Mouse (Mus musculus) myocyte (in vitro differentiated cells): ENCODE measurements around the gene Smg6. TPM values are rescaled to one million over a fixed set of nuclear protein-coding genes. Genes with fewer than 3 reads are reported as not detected.
"Not testable (repeated sequence)": the region's sequence is repeated elsewhere in the genome, so short reads cannot be mapped to it uniquely, and the experiment has no call there.

Experiments
- H3K27me3 ChIP-seq: one replicate; pipeline ENCODE4 v1.6.1; 2011; ENCODE audit not compliant: control insufficient read depth, insufficient read depth, insufficient read length
- H3K36me3 ChIP-seq: one replicate; pipeline ENCODE4 v1.6.1; 2011; ENCODE audit not compliant: control insufficient read depth, insufficient read depth
- H3K4me2 ChIP-seq: one replicate; pipeline ENCODE4 v1.6.1; 2011; ENCODE audit warnings: low read depth, control low read depth
- H3K4me3 ChIP-seq: one replicate; pipeline ENCODE4 v1.5.1; 2011; ENCODE audit warnings: mild to moderate bottlenecking, control low read depth, moderate library complexity
- H3K79me2 ChIP-seq: one replicate; pipeline ENCODE4 v1.6.1; 2011; ENCODE audit not compliant: control insufficient read depth, insufficient read depth
- H3ac ChIP-seq: one replicate; pipeline ENCODE4 v1.6.1; 2011; ENCODE audit not compliant: control insufficient read depth, insufficient read length
- CEBPB ChIP-seq: IDR thresholded peaks from 2 replicates; pipeline ENCODE4 v1.6.1; 2011; ENCODE audit warnings: mild to moderate bottlenecking, moderate library complexity; ENCODE audit not compliant: poor library complexity, insufficient read depth, severe bottlenecking
- E2F4 ChIP-seq: IDR thresholded peaks from one replicate; pipeline ENCODE4 v1.6.1; 2011; ENCODE audit warnings: mild to moderate bottlenecking, control low read depth, moderate library complexity; ENCODE audit not compliant: insufficient read depth
- MAX ChIP-seq: IDR thresholded peaks from one replicate; pipeline ENCODE4 v1.6.1; 2011; ENCODE audit warnings: low read depth, mild to moderate bottlenecking, control low read depth
- MYOD1 ChIP-seq, 3 experiments: IDR thresholded peaks; one replicate each; pipeline ENCODE4 v1.6.1; 2011; ENCODE audit warnings: control low read depth in 2 of 3, low read depth in 2 of 3, mild to moderate bottlenecking in 2 of 3, moderate library complexity in 1 of 3; ENCODE audit not compliant: insufficient read length in 2 of 3, control insufficient read depth in 1 of 3
- MYOG ChIP-seq, 3 experiments: IDR thresholded peaks; one replicate each; pipeline ENCODE4 v1.6.1; 2011; ENCODE audit warnings: control low read depth in 2 of 3, low read depth in 2 of 3, mild to moderate bottlenecking in 2 of 3; ENCODE audit not compliant: insufficient read length in 2 of 3, control insufficient read depth in 1 of 3, insufficient read depth in 1 of 3
- POLR2A ChIP-seq: IDR thresholded peaks from one replicate; pipeline ENCODE4 v1.6.1; 2011; ENCODE audit warnings: low read depth, mild to moderate bottlenecking, control low read depth, moderate library complexity; ENCODE audit not compliant: insufficient read length
- POLR2AphosphoS2 ChIP-seq: IDR thresholded peaks from one replicate; pipeline ENCODE4 v1.6.1; 2011; ENCODE audit warnings: low read depth, control low read depth; ENCODE audit not compliant: insufficient read length
- REST ChIP-seq: IDR thresholded peaks from one replicate; pipeline ENCODE4 v1.6.1; 2011; ENCODE audit warnings: mild to moderate bottlenecking, control low read depth, moderate library complexity; ENCODE audit not compliant: insufficient read depth, insufficient read length
- SRF ChIP-seq: IDR thresholded peaks from one replicate; pipeline ENCODE4 v1.6.1; 2011; ENCODE audit warnings: low read depth; ENCODE audit not compliant: control insufficient read depth, insufficient read length
- TCF12 ChIP-seq: IDR thresholded peaks from one replicate; pipeline ENCODE4 v1.6.1; 2011; ENCODE audit warnings: mild to moderate bottlenecking, control low read depth; ENCODE audit not compliant: poor library complexity, insufficient read depth, severe bottlenecking
- TCF3 ChIP-seq: IDR thresholded peaks from one replicate; pipeline ENCODE4 v1.6.1; 2011; ENCODE audit warnings: low read depth, control low read depth; ENCODE audit not compliant: insufficient read length
- USF1 ChIP-seq: IDR thresholded peaks from one replicate; pipeline ENCODE4 v1.6.1; 2011; ENCODE audit warnings: low read depth, mild to moderate bottlenecking, control low read depth, moderate library complexity
- polyA plus RNA-seq: library from polyadenylated mRNA; unstranded; fragments of >200 nt; fragmentation: generic; extraction: Trizol; gene quantifications from one replicate; pipeline ENCODE4 v1.2.1, GENCODE M21; 2012; ENCODE audit warnings: missing spikeins

Smg6 gene
- polyA plus RNA-seq, 1 experiment = 14.7 TPM

DNA sequence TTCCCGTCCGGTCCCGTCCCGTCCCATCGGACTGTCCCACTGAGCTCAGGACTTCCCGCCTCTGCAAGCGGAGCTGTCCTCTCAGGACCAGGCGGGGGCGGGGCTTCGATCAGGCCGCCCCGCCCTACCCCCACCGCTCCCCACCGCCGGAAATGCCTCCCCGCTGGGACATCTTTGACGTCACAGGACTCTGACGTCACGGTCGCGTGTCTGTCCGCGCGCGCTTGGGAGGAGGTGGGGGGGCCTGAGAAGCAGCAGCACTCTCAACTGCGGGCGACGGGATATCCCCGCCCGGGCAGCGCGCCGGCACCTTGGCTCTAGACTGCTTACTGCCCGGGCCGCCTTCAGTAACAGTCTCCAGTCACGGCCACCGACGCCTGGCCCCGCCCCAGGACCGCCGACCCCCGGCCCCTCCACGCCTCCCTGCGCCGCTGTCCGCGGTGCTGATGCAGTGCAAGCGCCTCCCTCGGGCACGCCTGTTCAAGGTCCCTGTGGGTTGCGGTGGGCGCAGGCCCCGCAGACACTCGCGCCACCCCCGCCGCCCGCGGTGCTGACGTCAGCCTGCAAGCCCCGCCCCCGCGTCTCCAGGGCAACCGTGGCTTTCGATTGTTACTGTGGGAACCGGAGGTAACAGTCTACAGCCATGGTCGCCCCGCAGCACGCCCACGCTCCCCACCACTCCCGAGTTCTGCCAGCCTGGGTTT lies 247.6 kb downstream of the Smg6 start:
- no peaks in the 10 kb centered on the region for H3K36me3 ChIP-seq
- peaks cover 11% of the 10 kb centered on the region for H3K79me2 ChIP-seq
- TF ChIP-seq TCF3 (no peak), TCF12 (no peak), E2F4 (no peak), USF1 (no peak), REST (peak; percentile 92), CEBPB (no peak), POLR2AphosphoS2 (no peak), SRF (no peak), POLR2A (peak; percentile 11), MYOG (IDR thresholded peaks at IDR 0.05; ENCODE audit: control insufficient read depth in 1 of 3, insufficient read depth in 1 of 3, insufficient read length in 2 of 3, low read depth in 2 of 3) (peak in 2 of 3 experiments; percentile 21 to 30), MYOD1 (IDR thresholded peaks at IDR 0.05; ENCODE audit: control insufficient read depth in 1 of 3, insufficient read length in 2 of 3, low read depth in 2 of 3) (peak in 1 of 3 experiments; percentile 35), MAX (no peak)
- H3ac ChIP-seq = no peak overlapping the region
- peak overlapping the region; percentile 31 for H3K4me3 ChIP-seq
- H3K4me2 ChIP-seq = peak overlapping the region; percentile 72
- H3K27me3 ChIP-seq = no peaks in the 10 kb centered on the region

DNA sequence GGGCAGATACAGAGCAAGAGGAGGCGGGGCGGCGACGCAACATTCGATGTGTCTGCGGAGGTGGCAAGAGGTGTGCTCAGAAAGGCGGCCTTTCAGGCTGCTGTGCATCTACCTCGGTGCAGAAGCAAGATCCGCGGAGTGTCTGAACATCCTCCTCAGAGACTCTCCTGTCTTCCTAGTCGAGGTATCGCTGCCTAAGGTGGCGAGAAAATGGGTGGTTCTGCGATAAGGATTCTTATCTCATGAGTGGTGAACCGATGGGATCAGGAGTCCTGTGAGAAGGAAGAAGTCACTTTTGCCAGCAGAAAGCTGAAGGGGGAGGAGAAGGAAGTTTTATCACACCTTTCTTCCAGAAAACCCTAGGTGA lies 248.2 kb downstream of the Smg6 start:
- peak overlapping the region; percentile 72 for H3K4me2 ChIP-seq
- H3K27me3 ChIP-seq = no peaks in the 10 kb centered on the region
- peaks cover 13% of the 10 kb centered on the region for H3K79me2 ChIP-seq
- H3K36me3 ChIP-seq = no peaks in the 10 kb centered on the region
- peak overlapping the region; percentile 31 for H3K4me3 ChIP-seq
- no peak overlapping the region for H3ac ChIP-seq
- no peak for TF ChIP-seq TCF3
- TF ChIP-seq POLR2A = peak; percentile 4

DNA sequence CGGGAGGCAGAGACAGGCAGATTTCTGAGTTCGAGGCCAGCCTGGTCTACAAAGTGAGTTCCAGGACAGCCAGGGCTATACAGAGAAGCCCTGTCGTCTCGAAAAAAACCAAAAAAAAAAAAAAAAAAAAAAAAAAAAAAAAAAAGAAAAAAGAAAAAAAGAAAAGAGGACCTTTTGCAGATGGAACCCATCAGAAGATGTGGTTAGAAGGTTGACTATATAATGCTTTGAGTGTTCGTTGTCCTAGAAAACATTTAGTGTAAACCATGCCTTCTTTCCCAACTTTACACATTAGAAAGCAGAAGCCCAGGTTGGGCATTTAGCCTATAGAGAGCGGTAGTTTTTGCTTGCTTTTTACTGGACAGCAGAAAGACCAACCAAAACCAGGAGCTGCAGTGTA lies 249.0 kb downstream of the Smg6 start:
- peaks cover 13% of the 10 kb centered on the region for H3K79me2 ChIP-seq
- not testable (repeated sequence) for H3K27me3 ChIP-seq, H3K4me3 ChIP-seq, H3K36me3 ChIP-seq, H3K4me2 ChIP-seq, H3ac ChIP-seq

DNA sequence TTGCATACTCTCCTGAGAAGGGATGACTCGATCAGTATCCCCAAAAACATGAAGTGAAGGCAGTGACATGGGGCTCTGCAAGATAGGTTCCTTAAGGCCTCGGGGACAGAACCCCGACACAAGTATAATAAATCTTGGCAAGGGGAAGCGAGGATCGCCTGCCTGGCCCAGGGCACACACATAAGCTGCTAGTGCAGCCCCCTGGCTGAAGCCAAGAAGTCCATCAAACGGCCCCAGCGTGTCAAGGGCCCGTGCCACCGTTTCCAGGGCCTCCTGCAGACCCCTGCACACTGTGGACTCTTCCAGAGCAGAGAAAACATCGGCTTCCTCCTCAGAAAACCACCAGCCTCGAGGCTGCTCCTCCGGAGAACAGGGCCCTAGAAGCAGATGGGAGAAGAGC lies 252.4 kb downstream of the Smg6 start:
- no peaks in the 10 kb centered on the region for H3K27me3 ChIP-seq
- H3K4me3 ChIP-seq = peak overlapping the region; percentile 87
- H3K4me2 ChIP-seq = peak overlapping the region; percentile 97
- H3ac ChIP-seq = peak overlapping the region; percentile 15
- no peak for TF ChIP-seq MYOD1 (IDR thresholded peaks at IDR 0.05; ENCODE audit: control insufficient read depth in 1 of 3, insufficient read length in 2 of 3, low read depth in 2 of 3)
- TF ChIP-seq CEBPB = no peak
- no peak for TF ChIP-seq POLR2AphosphoS2
- no peak for TF ChIP-seq USF1
- no peak for TF ChIP-seq POLR2A
- TF ChIP-seq MYOG (IDR thresholded peaks at IDR 0.05; ENCODE audit: control insufficient read depth in 1 of 3, insufficient read depth in 1 of 3, insufficient read length in 2 of 3, low read depth in 2 of 3) = no peak
- no peak for TF ChIP-seq MAX
- no peak for TF ChIP-seq TCF12
- TF ChIP-seq TCF3 = no peak
- no peak for TF ChIP-seq REST
- TF ChIP-seq SRF = no peak
- TF ChIP-seq E2F4 = no peak
- peaks cover 8% of the 10 kb centered on the region for H3K36me3 ChIP-seq
- peaks cover 13% of the 10 kb centered on the region for H3K79me2 ChIP-seq

DNA sequence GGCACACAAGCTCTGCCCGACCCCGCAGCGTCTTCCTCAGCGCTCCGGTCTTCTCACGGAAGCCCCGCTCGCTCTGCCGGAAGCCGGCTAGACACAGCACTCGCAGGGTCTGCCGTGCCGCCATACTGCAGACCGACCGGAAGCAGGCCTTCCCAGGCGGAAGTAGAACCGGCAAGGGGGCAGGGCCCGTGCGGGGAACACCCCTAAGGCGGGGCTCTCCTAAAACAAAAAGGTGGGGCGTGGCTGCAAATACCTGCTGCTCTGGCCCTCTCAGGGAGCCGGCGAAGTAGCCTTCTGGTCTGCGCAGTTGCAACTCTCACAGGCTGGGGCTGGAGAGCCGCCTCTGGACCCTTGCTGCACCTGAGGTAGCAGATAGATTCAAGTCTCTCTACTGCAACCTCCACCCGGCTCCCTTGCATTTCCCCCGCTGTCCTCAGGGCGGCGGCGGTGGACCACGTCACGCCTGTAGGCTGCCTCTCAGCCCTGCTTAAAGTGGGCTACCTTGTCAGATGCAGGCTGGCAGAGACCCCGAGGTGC lies 253.1 kb downstream of the Smg6 start, which contains the start of gene Ovca2:
TSS of gene Ovca2 (minus strand) at position 164 of the 537 bp plus-strand sequence.
- Histone ChIP-seq H3K27me3 (no peaks in the 10 kb centered on the region), H3K4me2 (peak within 1 kb of the TSS; percentile 97), H3K4me3 (peak within 1 kb of the TSS; percentile 87), H3K36me3 (peaks cover 8% of the 10 kb centered on the region), H3ac (peak within 1 kb of the TSS; percentile 15), H3K79me2 (peaks cover 13% of the 10 kb centered on the region)
- TF ChIP-seq POLR2A = peak; percentile 91
- TF ChIP-seq SRF = no peak
- TF ChIP-seq E2F4 = no peak
- TF ChIP-seq POLR2AphosphoS2 = peak; percentile 97
